Mouse (Mus musculus) mesoderm, embryonic 11.5 days (tissue): ENCODE results near the gene Sprr2d.
A peak's percentile ranks its signal among the peaks of the same experiment; 100 is the strongest.

Experiments
- DNase-seq: peaks from one replicate; pipeline ENCODE4 v3.0.0-alpha.2; 2012; ENCODE audit warnings: low read depth, low spot score

The Sprr2d gene

DNA sequence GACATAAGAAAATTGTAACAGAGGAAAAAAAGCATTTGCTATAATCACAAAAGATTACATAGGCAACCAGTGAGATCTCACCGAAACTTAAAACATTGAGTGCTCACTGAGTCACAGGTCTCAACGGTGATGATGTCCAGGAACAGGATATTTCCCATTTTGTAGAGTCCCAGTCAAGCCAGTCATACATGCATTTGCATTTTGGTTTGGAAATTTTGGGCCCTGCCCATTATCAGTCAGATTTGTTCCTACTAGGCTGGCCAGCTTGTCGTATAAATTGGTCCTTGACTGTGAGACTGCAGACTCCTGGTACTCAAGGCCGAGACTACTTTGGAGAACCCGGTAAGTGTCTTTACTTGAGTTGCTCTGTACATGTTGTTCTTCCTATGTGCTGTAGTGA is at the start of gene Sprr2d:
Sprr2d (plus strand) TSS at position 301 of the 400 bp plus-strand sequence.
- no peak for DNase-seq

GRCm38 (mm10) chr3:92307406-92307805 is 31.5 kb upstream of the Sprr2d start:
- DNase-seq = peak; percentile 10

GRCm38 (mm10) chr3:92316320-92316719 is 22.6 kb upstream of the Sprr2d start, which contains the start of gene Sprr2b:
Gene Sprr2b (plus strand): TSS chr3:92316620.
- no peak for DNase-seq

- no peak for DNase-seq
These were observed 21.6 kb upstream of the Sprr2d start for GRCm38 (mm10) chr3:92317384-92317783.

DNA sequence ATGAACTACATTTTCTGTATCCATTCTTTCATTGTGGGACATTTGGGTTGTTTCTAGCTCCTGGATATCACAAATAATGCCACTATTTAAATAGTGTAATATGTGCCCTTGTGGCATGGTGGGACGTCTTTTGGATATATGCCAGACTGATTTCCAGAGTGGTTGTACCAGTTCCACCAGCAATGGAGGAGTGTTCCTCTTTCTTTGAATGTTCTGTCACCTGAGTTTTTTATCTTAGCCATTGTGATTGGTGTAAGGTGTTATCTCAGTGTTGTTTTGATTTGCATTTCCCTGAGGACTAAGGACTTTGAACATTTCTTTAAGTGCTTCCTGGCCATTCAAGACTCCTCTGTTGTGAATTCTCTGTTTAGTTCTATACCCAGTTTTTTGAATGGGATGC is 2.7 kb upstream of the Sprr2d start:
- DNase-seq = no peak

DNA sequence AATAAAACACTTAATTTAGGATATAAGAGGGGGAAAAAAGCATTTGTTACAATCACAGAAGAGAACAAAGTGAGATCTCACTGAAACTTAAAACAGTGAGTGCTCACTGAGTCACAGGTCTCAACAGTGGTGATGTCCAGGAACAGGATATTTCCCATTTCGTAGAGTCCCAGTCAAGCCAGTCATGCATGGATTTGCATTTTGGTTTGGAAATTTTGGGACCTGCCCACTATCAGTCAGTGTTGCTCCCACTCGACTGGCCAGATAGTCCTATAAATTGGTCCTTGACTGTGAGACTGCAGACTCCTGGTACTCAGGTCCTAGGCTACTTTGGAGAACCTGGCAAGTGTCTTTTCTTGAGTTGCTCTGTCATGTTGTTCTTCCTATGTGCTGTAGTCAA is 12.9 kb downstream of the Sprr2d start, which contains the start of gene Sprr2e:
Sprr2e (plus strand) TSS at position 301 of the 400 bp plus-strand sequence.
- no peak for DNase-seq

- DNase-seq = no peak
These were observed 22.7 kb downstream of the Sprr2d start for GRCm38 (mm10) chr3:92361619-92362018.

- no peak for DNase-seq
These were observed 25.9 kb downstream of the Sprr2d start, which contains the start of gene Sprr2f for GRCm38 (mm10) chr3:92364887-92365286. Gene Sprr2f (plus strand): TSS chr3:92365187.

DNA sequence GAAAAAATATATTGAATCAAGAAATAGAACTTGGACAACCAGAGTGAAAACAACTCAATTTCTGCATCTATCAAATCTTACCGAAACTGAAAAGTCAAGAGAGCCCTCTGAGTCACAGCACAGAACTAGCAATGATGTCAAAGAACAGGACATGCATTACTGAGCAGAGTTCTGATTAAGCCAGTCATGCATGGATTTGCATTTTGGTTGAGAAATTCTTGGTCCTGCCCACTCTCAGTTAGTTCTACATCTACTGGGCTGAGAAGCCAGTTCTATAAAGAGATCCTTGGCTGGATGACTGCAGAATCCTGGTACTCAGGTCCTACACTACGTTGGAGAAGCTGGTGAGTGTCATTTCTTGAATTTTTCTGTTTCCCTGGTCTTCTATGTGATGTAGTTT is 34.7 kb downstream of the Sprr2d start:
- DNase-seq = no peak

- no peak for DNase-seq
These were observed 46.4 kb downstream of the Sprr2d start, which contains the start of gene Sprr2h for GRCm38 (mm10) chr3:92385385-92385784. Gene Sprr2h (plus strand): TSS chr3:92385685.
